Mouse (Mus musculus) thymus, adult 2 months (tissue): ENCODE results near the gene Nos3.

ENCODE experiments used
- CTCF ChIP-seq: fragments of 200-500 bp; IDR thresholded peaks from 2 replicates; pipeline ENCODE4 v1.5.1; 2012; ENCODE audit warnings: mild to moderate bottlenecking, control low read depth, low read length, moderate library complexity, borderline replicate concordance; ENCODE audit not compliant: control insufficient read depth, poor library complexity, insufficient read depth; ENCODE audit errors: extremely low read depth
- POLR2A ChIP-seq: fragments of 200-500 bp; IDR thresholded peaks from 2 replicates; pipeline ENCODE4 v1.6.1; 2012; ENCODE audit warnings: mild to moderate bottlenecking, low read length, control low read depth, moderate library complexity; ENCODE audit not compliant: control insufficient read depth, poor library complexity, insufficient read depth; ENCODE audit errors: extremely low read depth

DNA sequence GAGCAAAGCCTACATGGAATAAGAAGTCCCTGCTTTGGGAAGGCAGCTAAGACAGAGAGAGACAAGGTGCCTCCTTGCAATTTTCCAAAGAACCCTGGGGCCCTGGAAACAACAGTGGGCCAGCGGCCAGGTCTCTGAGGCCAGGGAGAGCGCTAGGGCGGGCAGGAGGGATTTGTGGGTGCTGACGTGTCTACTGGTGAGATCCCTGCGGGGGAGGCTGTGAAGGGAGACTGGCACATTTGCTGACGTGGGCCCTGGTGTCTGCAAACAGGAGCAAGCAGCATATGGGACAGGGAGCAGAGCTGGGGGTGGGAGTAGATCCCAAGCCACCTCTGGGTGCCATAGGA lies 44.2 kb upstream of the Nos3 start:
- TF ChIP-seq CTCF: no peak
- TF ChIP-seq POLR2A: no peak
